Mouse (Mus musculus) G1E (cell line): ENCODE measurements around the gene Uck2. TPM values are rescaled to one million over a fixed set of nuclear protein-coding genes. Genes with fewer than 3 reads are reported as not detected.
A peak's percentile ranks its signal among the peaks of the same experiment; 100 is the strongest.

Source experiments
- ATAC-seq: 2 replicates; pipeline ENCODE4 v1.8.0; 2016; ENCODE audit warnings: mild to moderate bottlenecking; ENCODE audit not compliant: insufficient number of reproducible peaks, poor library complexity, low FRiP score, severe bottlenecking; ENCODE audit errors: extremely low read depth
- DNase-seq: peaks from one replicate; pipeline ENCODE4 v3.0.0; 2012; ENCODE audit warnings: low spot score
- H3K27me3 ChIP-seq: 2 replicates; pipeline ENCODE4 v1.6.1; 2012; ENCODE audit warnings: mild to moderate bottlenecking, low read length, inconsistent platforms; ENCODE audit not compliant: insufficient read depth
- H3K36me3 ChIP-seq: replicated peaks from 2 replicates; pipeline ENCODE3; 2012; ENCODE audit warnings: mild to moderate bottlenecking, inconsistent platforms
- H3K4me1 ChIP-seq: 2 replicates; pipeline ENCODE4 v1.6.1; 2012; ENCODE audit warnings: low read depth, low read length, inconsistent platforms, mixed read lengths; ENCODE audit not compliant: insufficient read depth
- H3K4me3 ChIP-seq: 2 replicates; pipeline ENCODE4 v1.5.1; 2012; ENCODE audit warnings: low read depth, mild to moderate bottlenecking, inconsistent platforms, low read length, moderate library complexity, mixed read lengths
- H3K9me3 ChIP-seq: replicated peaks from 2 replicates; pipeline ENCODE4 v1.6.1; 2012; ENCODE audit warnings: inconsistent platforms
- CTCF ChIP-seq: IDR thresholded peaks from 2 replicates; pipeline ENCODE4 v1.5.1; 2012; ENCODE audit warnings: low read depth, low read length, inconsistent platforms, mixed read lengths
- GATA1 ChIP-seq: IDR thresholded peaks from 2 replicates; pipeline ENCODE4 v1.6.1; 2012; ENCODE audit warnings: borderline replicate concordance, low read length, inconsistent platforms, mixed read lengths
- GATA2 ChIP-seq: IDR thresholded peaks from 2 replicates; pipeline ENCODE4 v1.6.1; 2012; ENCODE audit warnings: low read depth, low read length, inconsistent platforms, borderline replicate concordance
- POLR2AphosphoS5 ChIP-seq: IDR thresholded peaks from 2 replicates; pipeline ENCODE4 v1.6.1; 2012; ENCODE audit warnings: low read depth, low read length, inconsistent platforms; ENCODE audit not compliant: insufficient replicate concordance
- TAL1 ChIP-seq: conservative IDR thresholded peaks from 2 replicates; pipeline ENCODE4 v1.6.1; 2012; ENCODE audit warnings: low read depth, low read length, inconsistent platforms, mixed read lengths
- polyA plus RNA-seq: library from polyadenylated mRNA; stranded (reverse); fragments of >175 nt; gene quantifications from 2 replicates; pipeline ENCODE4 v1.2.3, GENCODE M21; 2012
- total RNA-seq, 2 experiments: library from RNA; stranded (forward) in 1 of 2; stranded (reverse) in 1 of 2; fragments of 200-1000 nt in 1 of 2; fragments of >200 nt in 1 of 2; fragmentation: Nextera tagmentation in 1 of 2; gene quantifications; 2 replicates each; pipeline ENCODE4 v1.2.3; 2014 to 2017

The Uck2 gene
- total and polyA plus RNA-seq, 3 experiments: 249 to 555 (median 465) TPM

DNA sequence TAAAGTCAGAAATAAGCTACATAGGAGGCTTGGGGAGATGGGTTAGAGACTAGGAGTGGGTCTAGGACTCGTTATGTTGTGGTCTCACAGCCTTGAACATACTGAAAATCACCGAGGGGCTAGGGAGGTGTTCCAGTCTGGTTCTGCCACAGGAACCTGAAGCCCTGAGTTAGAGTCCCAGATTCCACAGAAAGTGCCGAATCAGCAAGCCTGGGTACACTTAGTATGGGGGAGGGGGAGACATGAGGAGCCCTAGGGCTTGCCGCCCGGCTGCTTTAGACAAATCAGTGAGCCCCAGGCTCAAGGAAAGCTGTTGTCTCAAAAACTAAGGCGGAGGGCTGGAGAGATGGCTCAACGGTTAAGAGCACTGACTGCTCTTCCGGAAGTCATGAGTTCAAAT lies 6.5 kb upstream of the Uck2 start:
- Histone ChIP-seq H3K27me3 (peaks cover 8% of the 10 kb centered on the region), H3K36me3 (no peaks in the 10 kb centered on the region), H3K9me3 (no peaks in the 10 kb centered on the region), H3K4me3 (no peak overlapping the region), H3K4me1 (peaks cover 56% of the 10 kb centered on the region)
- TF ChIP-seq GATA1: no peak
- no peak for TF ChIP-seq TAL1
- TF ChIP-seq POLR2AphosphoS5: no peak
- no peak for TF ChIP-seq GATA2
- TF ChIP-seq CTCF: no peak
- DNase-seq (no peak), ATAC-seq (no peak)

- no peak for ATAC-seq
- Histone ChIP-seq H3K4me1 (peaks cover 58% of the 10 kb centered on the region), H3K27me3 (no peaks in the 10 kb centered on the region; the same call in 1 of the 2 replicates)
These were observed 5.1 kb upstream of the Uck2 start for GRCm38 (mm10) chr1:167290263-167290592.

GRCm38 (mm10) chr1:167289567-167290262 lies 4.6 kb upstream of the Uck2 start:
- TF ChIP-seq TAL1 (no peak), GATA1 (no peak)
- peak overlapping the region; percentile 38; the same call in 1 of the 2 replicates for H3K4me3 ChIP-seq
- H3K36me3 ChIP-seq: no peaks in the 10 kb centered on the region
- peaks cover 57% of the 10 kb centered on the region for H3K4me1 ChIP-seq
- H3K9me3 ChIP-seq: no peaks in the 10 kb centered on the region
- ATAC-seq (no peak), DNase-seq (no peak)
- H3K27me3 ChIP-seq: no peaks in the 10 kb centered on the region

More at GRCm38 (mm10) chr1:167290263-167290592, 5.1 kb upstream of the Uck2 start:
- Histone ChIP-seq H3K9me3 (no peaks in the 10 kb centered on the region), H3K36me3 (no peaks in the 10 kb centered on the region), H3K4me3 (no peak overlapping the region)
- TF ChIP-seq GATA1: no peak
- no peak for TF ChIP-seq GATA2
- TF ChIP-seq POLR2AphosphoS5: no peak
- no peak for TF ChIP-seq CTCF
- no peak for TF ChIP-seq TAL1
- no peak for DNase-seq

DNA sequence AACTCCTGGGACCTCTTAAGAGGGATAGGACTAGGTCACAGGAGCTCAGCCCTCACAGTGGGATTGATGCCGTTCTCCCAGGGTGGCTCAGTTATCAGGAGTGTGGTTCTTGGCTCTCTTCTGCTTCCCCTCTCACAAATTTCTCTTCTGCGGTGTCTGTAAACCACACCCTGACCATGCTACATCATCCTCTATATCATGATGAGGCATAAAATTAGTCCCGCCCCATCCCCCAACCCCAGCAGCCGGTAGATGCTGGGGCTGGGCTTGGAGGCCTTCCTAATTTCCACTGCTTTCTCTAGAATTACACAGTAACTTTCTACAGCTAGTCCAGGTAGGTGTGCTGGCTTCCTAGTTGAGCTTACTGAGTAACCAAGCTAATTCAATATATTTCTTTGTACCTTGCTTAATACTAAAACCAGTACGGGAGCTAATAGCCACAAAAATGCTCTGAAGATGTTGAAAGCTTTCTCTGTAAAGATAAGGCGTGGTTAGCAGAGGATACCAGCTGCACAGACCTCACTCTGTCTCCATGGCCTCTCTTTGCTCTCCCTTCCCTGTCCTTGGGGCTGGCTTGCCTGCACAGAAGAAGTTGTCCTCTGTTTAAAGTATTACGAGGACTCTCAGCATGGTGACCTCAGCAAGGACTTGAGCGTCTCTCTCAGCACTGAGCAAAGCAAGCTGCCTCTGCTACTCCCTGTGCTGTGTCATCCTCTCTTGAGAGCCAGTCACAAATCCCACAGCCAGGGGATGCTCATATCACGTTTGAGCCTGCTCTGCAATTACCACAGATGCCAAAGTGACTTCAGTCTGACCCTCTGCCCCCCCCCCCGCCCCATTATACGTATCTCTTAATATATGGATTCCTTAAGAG lies 3.8 kb upstream of the Uck2 start:
- peak; percentile 80 for ATAC-seq
- Histone ChIP-seq H3K9me3 (no peaks in the 10 kb centered on the region), H3K36me3 (no peaks in the 10 kb centered on the region), H3K4me1 (peaks cover 57% of the 10 kb centered on the region), H3K4me3 (peak overlapping the region; percentile 28; the same call in 1 of the 2 replicates), H3K27me3 (no peaks in the 10 kb centered on the region)
- TF ChIP-seq GATA1 (no peak), TAL1 (no peak), GATA2 (no peak), CTCF (no peak), POLR2AphosphoS5 (no peak)
- DNase-seq: peak; percentile 75

DNA sequence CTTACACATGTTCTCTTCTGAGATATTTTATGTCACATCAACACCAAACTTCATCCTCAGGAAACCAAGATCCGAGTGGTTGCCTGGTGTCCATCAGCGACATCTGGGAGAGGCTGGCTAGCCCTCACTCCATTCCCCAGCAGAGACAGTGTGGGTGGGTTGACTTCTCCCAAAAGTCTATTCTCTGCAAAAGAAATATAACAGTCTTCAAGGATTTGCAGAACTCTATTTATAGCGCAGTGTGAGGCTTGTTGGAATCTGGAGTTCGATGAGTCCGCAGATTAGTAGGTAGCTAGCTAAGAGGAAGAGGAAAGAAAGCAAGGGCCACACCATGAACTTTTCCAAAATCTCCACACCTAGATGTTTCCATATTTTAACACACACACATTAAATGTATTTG lies 2.0 kb upstream of the Uck2 start:
- DNase-seq (no peak), ATAC-seq (no peak)
- Histone ChIP-seq H3K4me1 (peaks cover 58% of the 10 kb centered on the region), H3K36me3 (peaks cover 5% of the 10 kb centered on the region), H3K27me3 (no peaks in the 10 kb centered on the region), H3K4me3 (no peak overlapping the region), H3K9me3 (no peaks in the 10 kb centered on the region)
- TF ChIP-seq GATA2 (no peak), TAL1 (no peak), POLR2AphosphoS5 (no peak), CTCF (no peak), GATA1 (no peak)

GRCm38 (mm10) chr1:167285356-167285755 lies 236 bp upstream of the Uck2 start:
- Histone ChIP-seq H3K27me3 (no peaks in the 10 kb centered on the region), H3K9me3 (no peaks in the 10 kb centered on the region), H3K4me1 (peaks cover 68% of the 10 kb centered on the region), H3K36me3 (peaks cover 21% of the 10 kb centered on the region), H3K4me3 (peak overlapping the region; percentile 99)
- no peak for ATAC-seq
- no peak for TF ChIP-seq TAL1
- TF ChIP-seq POLR2AphosphoS5: no peak
- TF ChIP-seq GATA1: no peak
- no peak for TF ChIP-seq GATA2
- TF ChIP-seq CTCF: no peak
- DNase-seq: no peak
